Mouse (Mus musculus) stomach, postnatal 0 days (tissue): Measurements from ENCODE around the gene Gimap7. TPM values are rescaled to one million over a fixed set of nuclear protein-coding genes. Genes with fewer than 3 reads are reported as not detected.
A peak's percentile ranks its signal among the peaks of the same experiment; 100 is the strongest.

Experiments used
- ATAC-seq: fragments of 200-750 bp; cut with Nextera tagmentation; 2 replicates; pipeline ENCODE4 v1.8.0; 2017; ENCODE audit not compliant: low FRiP score, low TSS enrichment
- DNase-seq: peaks from one replicate; pipeline ENCODE4 v3.0.0-alpha.2; 2016; ENCODE audit warnings: low spot score
- H3K27ac ChIP-seq: fragments of 300-500 bp; sonication (generic); replicated peaks from 2 replicates; pipeline ENCODE4 v1.5.1; 2014; ENCODE audit warnings: mild to moderate bottlenecking, control low read depth
- H3K27me3 ChIP-seq: fragments of 300-500 bp; sonication (generic); 2 replicates; pipeline ENCODE4 v1.6.1; 2014; ENCODE audit warnings: low read length; ENCODE audit not compliant: control insufficient read depth, insufficient read depth
- H3K36me3 ChIP-seq: fragments of 300-500 bp; sonication (generic); 2 replicates; pipeline ENCODE4 v1.6.1; 2014; ENCODE audit warnings: low read length, mixed read lengths; ENCODE audit not compliant: control insufficient read depth, insufficient read depth
- H3K4me1 ChIP-seq: fragments of 300-500 bp; sonication (generic); replicated peaks from 2 replicates; pipeline ENCODE4 v1.6.1; 2014; ENCODE audit warnings: antibody characterized with exemption; ENCODE audit not compliant: control insufficient read depth, insufficient read depth
- H3K4me2 ChIP-seq: fragments of 300-500 bp; sonication (generic); replicated peaks from 2 replicates; pipeline ENCODE4 v1.6.1; 2014; ENCODE audit warnings: low read depth, mild to moderate bottlenecking, control low read depth, moderate library complexity
- H3K4me3 ChIP-seq: fragments of 300-500 bp; sonication (generic); 2 replicates; pipeline ENCODE4 v1.5.1; 2014; ENCODE audit warnings: low read depth, low read length, control low read depth
- H3K9ac ChIP-seq: fragments of 300-500 bp; sonication (generic); 2 replicates; pipeline ENCODE4 v1.6.1; 2014; ENCODE audit warnings: mild to moderate bottlenecking, low read length, control low read depth, mixed read lengths
- H3K9me3 ChIP-seq: fragments of 300-500 bp; sonication (generic); 2 replicates; pipeline ENCODE4 v1.6.1; 2016; ENCODE audit warnings: low read length; ENCODE audit not compliant: control insufficient read depth
- CTCF ChIP-seq: IDR thresholded peaks from 2 replicates; pipeline ENCODE4 v1.5.1; 2016; ENCODE audit warnings: antibody characterized with exemption, low read depth, mild to moderate bottlenecking, moderate library complexity
- EP300 ChIP-seq: optimal IDR thresholded peaks from 2 replicates; pipeline ENCODE3; 2016; ENCODE audit warnings: antibody characterized with exemption
- WGBS: fragments of 180-500 bp; shearing (Covaris S2); extraction: QIAGEN DNeasy Blood & Tissue Kit; methylation state at CpG from one replicate; pipeline ENCODE4 v1.1.7; 2014; 5-methylcytosine and 5-hydroxymethylcytosine counted together
- polyA plus RNA-seq: library from polyadenylated mRNA; unstranded; fragments of >200 nt; fragmentation: Nextera tagmentation; extraction: Ambion mirVana; gene quantifications from 2 replicates; pipeline ENCODE4 v1.2.1, GENCODE M21; 2015

Gene Gimap7
- polyA plus RNA-seq, 1 experiment from 2014 or later: not detected

DNA sequence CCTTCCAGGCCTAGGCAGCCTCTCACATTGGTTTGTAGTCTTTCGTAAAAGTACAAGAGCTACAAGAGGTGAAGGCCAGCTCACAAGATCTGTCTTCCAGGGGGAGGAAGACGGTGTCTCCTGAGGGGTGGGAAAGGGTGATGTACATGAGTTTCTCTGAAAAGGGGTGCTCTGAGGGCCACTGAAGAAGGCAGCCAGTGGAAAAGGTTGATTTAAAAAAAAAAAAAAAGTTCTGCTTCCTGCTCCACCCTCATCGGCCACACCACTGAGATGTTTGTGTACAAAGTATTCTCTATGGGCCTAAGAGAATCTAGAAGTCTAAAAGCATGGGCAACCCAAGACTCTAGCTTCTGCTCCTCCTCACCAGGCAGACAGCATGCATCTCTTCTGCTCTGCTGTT is 52.3 kb downstream of the Gimap7 start, which contains the start of gene Gimap3:
Gimap3 (minus strand) TSS at position 156 of the 400 bp plus-strand sequence.
- Histone ChIP-seq H3K9me3 (no peaks in the 10 kb centered on the region), H3K27me3 (no peaks in the 10 kb centered on the region), H3K36me3 (no peaks in the 10 kb centered on the region), H3K9ac (no peak within 1 kb of the TSS), H3K27ac (no peak within 1 kb of the TSS), H3K4me3 (no peak within 1 kb of the TSS), H3K4me2 (no peak within 1 kb of the TSS), H3K4me1 (no peaks in the 10 kb centered on the region)
- TF ChIP-seq CTCF: no peak
- TF ChIP-seq EP300: no peak
- ATAC-seq: no peak
- WGBS: 75% methylated on average over 3 of the region's 3 CpGs
- DNase-seq: no peak

DNA sequence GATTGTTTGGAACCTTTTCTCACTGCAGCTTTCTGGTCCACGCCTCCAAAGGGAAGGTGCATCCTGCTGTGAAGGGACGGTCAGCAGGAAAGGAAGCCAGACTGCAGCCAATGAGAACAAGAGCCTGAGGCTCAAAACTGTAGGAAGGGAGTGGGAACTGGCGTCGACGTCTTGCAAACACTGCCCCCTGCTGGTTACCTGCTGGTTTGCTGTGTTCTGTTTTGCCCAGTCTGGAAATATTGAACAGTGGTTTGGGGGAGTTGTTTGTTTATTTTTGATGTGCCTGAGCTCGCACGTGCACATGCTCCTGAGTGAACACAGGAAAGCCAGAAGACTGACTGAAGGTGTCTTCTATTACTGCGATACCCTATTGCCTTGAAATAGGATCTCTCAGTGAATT is 53.6 kb downstream of the Gimap7 start:
- Histone ChIP-seq H3K9me3 (no peaks in the 10 kb centered on the region), H3K27me3 (no peaks in the 10 kb centered on the region), H3K4me1 (no peaks in the 10 kb centered on the region), H3K27ac (no peak overlapping the region), H3K4me3 (no peak overlapping the region), H3K9ac (no peak overlapping the region), H3K4me2 (no peak overlapping the region), H3K36me3 (no peaks in the 10 kb centered on the region)
- DNase-seq: peak; percentile 76
- WGBS: 8% methylated on average over 8 of the region's 8 CpGs
- no peak for TF ChIP-seq EP300
- peak; percentile 93 for TF ChIP-seq CTCF
- peak; percentile 72; the same call in 1 of the 2 replicates for ATAC-seq

Other genes with a start within 250 kb of the Gimap7 start
- 22.1 and 23.0 TPM in 2 replicates for gene Atp6v0e2, start 181.0 kb upstream of the Gimap7 start, polyA plus RNA-seq
- gene Lrrc61, start 163.8 kb upstream of the Gimap7 start, polyA plus RNA-seq: 3.9 and 5.6 TPM in 2 replicates
- 273 and 283 TPM in 2 replicates for gene Rarres2, start 145.8 kb upstream of the Gimap7 start, polyA plus RNA-seq
- gene Gm45021, start 129.0 kb upstream of the Gimap7 start, polyA plus RNA-seq: not detected in 2 replicates
- gene Repin1, start 124.7 kb upstream of the Gimap7 start, polyA plus RNA-seq: 11.6 and 12.9 TPM in 2 replicates
- not detected in 2 replicates for gene Gm44965, start 124.7 kb upstream of the Gimap7 start, polyA plus RNA-seq
- 2.2 and 2.8 TPM in 2 replicates for gene Zfp775, start 116.6 kb upstream of the Gimap7 start, polyA plus RNA-seq
- gene AI854703, start 91.9 kb upstream of the Gimap7 start, polyA plus RNA-seq: 0.76 TPM in 2 replicates
- gene Gimap8, start 71.4 kb upstream of the Gimap7 start, polyA plus RNA-seq: 0.74 and 0.93 TPM in 2 replicates
- gene Gimap9, start 42.5 kb upstream of the Gimap7 start, polyA plus RNA-seq: 3.2 and 3.5 TPM in 2 replicates
- 8.0 and 8.5 TPM in 2 replicates for gene Gimap4, start 34.1 kb upstream of the Gimap7 start, polyA plus RNA-seq
- gene Gimap6, start 10.4 kb upstream of the Gimap7 start, polyA plus RNA-seq: 11.3 and 13.0 TPM in 2 replicates
- 0.59 TPM in 1 of 2 replicates, not detected in the other for gene Gm28053, start within 50 bp of the Gimap7 start, polyA plus RNA-seq
- gene Gimap1, start 20.4 kb downstream of the Gimap7 start, polyA plus RNA-seq: 7.2 and 7.8 TPM in 2 replicates
- 5.4 and 6.1 TPM in 2 replicates for gene Gimap5, start 27.6 kb downstream of the Gimap7 start, polyA plus RNA-seq
- 0.07 and 0.10 TPM in 2 replicates for gene Gimap3, start 52.2 kb downstream of the Gimap7 start, polyA plus RNA-seq
- gene Tmem176a, start 122.3 kb downstream of the Gimap7 start, polyA plus RNA-seq: 131 and 134 TPM in 2 replicates
- 245 and 254 TPM in 2 replicates for gene Tmem176b, start 122.9 kb downstream of the Gimap7 start, polyA plus RNA-seq
- not detected in 2 replicates for gene Aoc1, start 154.3 kb downstream of the Gimap7 start, polyA plus RNA-seq
- gene 1600015I10Rik, start 211.3 kb downstream of the Gimap7 start, polyA plus RNA-seq: not detected in 2 replicates